Mouse (Mus musculus) liver, postnatal 0 days (tissue): ENCODE measurements around the gene Aox1.

Experiments used
- CTCF ChIP-seq: sonication (generic); IDR thresholded peaks from 2 replicates; pipeline ENCODE4 v1.5.1; 2016; ENCODE audit warnings: antibody characterized with exemption, low read depth
- EP300 ChIP-seq: IDR thresholded peaks from 2 replicates; pipeline ENCODE4 v1.6.1; 2016; ENCODE audit warnings: antibody characterized with exemption, low read depth, mild to moderate bottlenecking

- TF ChIP-seq CTCF (no peak), EP300 (no peak)
Observed at GRCm38 (mm10) chr1:58080446-58080845, 50.7 kb downstream of the Aox1 start.
